Mouse (Mus musculus) testis, adult 2 months (tissue): ENCODE results near the gene Clec16a. TPM values are rescaled to one million over a fixed set of nuclear protein-coding genes. Genes with fewer than 3 reads are reported as not detected.

Source experiments
- H3K27ac ChIP-seq: fragments of 200-500 bp; 2 replicates; pipeline ENCODE4 v1.5.1; 2012; ENCODE audit warnings: low read depth, low read length; ENCODE audit not compliant: control insufficient read depth, insufficient read depth
- H3K27me3 ChIP-seq: fragments of 200-500 bp; 2 replicates; pipeline ENCODE4 v1.6.1; 2012; ENCODE audit warnings: mild to moderate bottlenecking, low read length, moderate library complexity; ENCODE audit not compliant: control insufficient read depth, insufficient read depth
- H3K36me3 ChIP-seq: fragments of 200-500 bp; 2 replicates; pipeline ENCODE4 v1.6.1; 2012; ENCODE audit warnings: mild to moderate bottlenecking, low read length; ENCODE audit not compliant: control insufficient read depth, insufficient read depth
- H3K4me1 ChIP-seq: fragments of 200-500 bp; 2 replicates; pipeline ENCODE4 v1.6.1; 2012; ENCODE audit warnings: low read length; ENCODE audit not compliant: control insufficient read depth, insufficient read depth
- H3K4me3 ChIP-seq: fragments of 200-500 bp; 2 replicates; pipeline ENCODE4 v1.5.1; 2012; ENCODE audit warnings: low read depth, mild to moderate bottlenecking, low read length, moderate library complexity, mixed read lengths; ENCODE audit not compliant: control insufficient read depth
- CTCF ChIP-seq: fragments of 200-500 bp; IDR thresholded peaks from 2 replicates; pipeline ENCODE4 v1.5.1; 2012; ENCODE audit warnings: low read depth, mild to moderate bottlenecking, inconsistent platforms, low read length, moderate library complexity; ENCODE audit not compliant: control insufficient read depth, insufficient read depth, insufficient replicate concordance
- POLR2A ChIP-seq: fragments of 200-500 bp; IDR thresholded peaks from 2 replicates; pipeline ENCODE4 v1.6.1; 2012; ENCODE audit warnings: low read depth, mild to moderate bottlenecking, inconsistent platforms, low read length, moderate library complexity; ENCODE audit not compliant: control insufficient read depth
- polyA plus RNA-seq: library from polyadenylated mRNA; depleted of rRNA; stranded (reverse); fragments of >200 nt; gene quantifications from 2 replicates; pipeline ENCODE4 v1.2.3, GENCODE M21; 2012

Clec16a gene
- polyA plus RNA-seq, 1 experiment: 30.8 TPM

DNA sequence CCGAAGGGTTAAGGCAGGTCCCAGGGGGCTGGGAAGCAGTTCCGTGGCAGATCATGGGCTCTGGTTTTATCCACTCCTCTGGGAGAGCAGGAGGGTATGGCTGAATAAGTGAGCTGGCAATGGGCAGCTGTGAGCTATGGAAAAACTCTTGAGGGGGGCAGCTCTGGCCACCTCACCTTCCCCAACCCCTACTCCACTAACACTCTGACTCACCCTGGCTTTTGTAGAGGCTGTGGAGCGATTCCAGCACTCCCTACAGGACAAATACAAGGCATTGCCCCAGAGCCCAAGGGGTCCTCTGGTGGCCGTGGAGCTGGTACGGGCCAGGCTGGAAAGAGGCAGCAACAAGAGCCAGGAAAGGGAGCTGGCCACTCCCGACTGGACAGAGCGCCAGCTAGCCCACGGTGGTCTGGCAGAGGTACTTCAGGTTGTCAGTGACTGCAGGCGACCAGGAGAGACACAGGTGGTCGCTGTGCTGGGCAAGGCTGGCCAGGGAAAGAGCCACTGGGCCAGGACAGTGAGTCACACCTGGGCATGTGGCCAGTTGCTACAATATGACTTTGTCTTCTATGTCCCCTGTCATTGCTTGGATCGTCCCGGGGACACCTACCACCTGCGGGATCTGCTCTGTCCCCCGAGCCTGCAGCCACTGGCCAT is 34.5 kb upstream of the Clec16a start:
- Histone ChIP-seq H3K4me3 (no peak overlapping the region), H3K27ac (no peak overlapping the region), H3K27me3 (no peaks in the 10 kb centered on the region), H3K36me3 (no peaks in the 10 kb centered on the region), H3K4me1 (no peaks in the 10 kb centered on the region)
- TF ChIP-seq CTCF (no peak), POLR2A (no peak)

DNA sequence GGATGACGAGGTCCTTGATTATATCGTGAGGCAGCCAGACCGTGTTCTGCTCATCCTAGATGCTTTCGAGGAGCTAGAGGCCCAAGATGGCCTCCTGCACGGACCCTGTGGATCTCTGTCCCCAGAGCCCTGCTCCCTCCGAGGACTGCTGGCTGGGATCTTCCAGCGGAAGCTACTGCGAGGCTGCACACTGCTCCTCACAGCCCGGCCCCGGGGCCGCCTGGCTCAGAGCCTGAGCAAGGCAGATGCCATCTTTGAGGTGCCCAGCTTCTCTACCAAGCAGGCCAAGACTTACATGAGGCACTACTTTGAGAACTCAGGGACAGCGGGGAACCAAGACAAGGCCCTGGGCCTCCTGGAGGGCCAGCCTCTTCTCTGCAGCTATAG is 34.0 kb upstream of the Clec16a start:
- TF ChIP-seq POLR2A: no peak
- no peak for TF ChIP-seq CTCF
- no peaks in the 10 kb centered on the region for H3K27me3 ChIP-seq
- no peaks in the 10 kb centered on the region for H3K4me1 ChIP-seq
- H3K4me3 ChIP-seq: no peak overlapping the region
- H3K36me3 ChIP-seq: no peaks in the 10 kb centered on the region
- no peak overlapping the region for H3K27ac ChIP-seq

DNA sequence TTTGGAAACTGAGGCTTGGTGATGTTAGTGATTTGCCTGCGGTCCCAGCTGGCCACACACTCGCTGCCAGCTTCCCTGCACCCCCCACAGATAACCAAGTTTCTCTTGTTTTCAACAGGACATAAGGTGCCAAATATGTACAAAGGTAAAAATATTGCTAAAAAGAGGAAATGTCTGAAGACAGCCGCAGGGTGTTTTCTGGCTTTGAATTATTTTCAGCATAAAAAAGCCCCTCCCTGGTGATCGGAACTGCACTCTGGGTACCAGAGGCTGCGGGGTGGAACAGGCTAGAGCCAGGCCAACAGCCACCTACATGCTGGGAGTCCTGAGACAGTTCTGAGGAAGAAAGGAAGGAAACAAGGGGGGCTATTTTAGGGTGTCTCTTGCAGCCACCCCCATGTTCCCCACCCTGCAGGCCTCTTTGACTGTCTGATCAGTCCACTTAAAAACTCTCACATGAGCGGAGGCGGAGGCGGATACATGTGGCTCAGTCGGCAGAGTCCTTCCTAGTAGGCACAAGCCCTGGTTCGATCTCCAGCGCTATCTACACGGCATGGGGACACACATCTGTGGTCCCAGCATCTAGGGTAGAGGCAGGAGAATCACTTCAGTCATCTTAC is 29.1 kb upstream of the Clec16a start:
- H3K27ac ChIP-seq: no peak overlapping the region

DNA sequence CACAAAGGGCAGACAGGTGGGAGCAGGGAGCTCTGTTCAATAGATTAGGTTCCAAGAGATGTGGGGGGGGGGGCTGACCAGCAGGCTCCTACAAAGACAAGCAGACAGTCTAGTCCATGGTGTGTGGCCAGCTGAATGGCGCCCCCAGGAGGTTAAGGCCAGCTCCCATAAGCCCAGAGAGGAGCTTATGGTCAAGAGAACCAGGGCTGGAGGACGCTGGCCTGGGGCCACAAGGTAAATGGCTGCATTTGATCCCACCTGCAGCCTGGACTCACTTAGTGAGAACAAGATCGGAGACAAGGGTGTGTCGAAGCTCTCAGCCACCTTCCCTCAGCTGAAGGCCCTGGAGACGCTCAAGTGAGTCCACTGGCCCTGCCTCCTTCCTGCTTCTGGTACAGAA is 27.1 kb upstream of the Clec16a start:
- Histone ChIP-seq H3K27ac (no peak overlapping the region), H3K27me3 (no peaks in the 10 kb centered on the region), H3K36me3 (no peaks in the 10 kb centered on the region), H3K4me1 (no peaks in the 10 kb centered on the region), H3K4me3 (no peak overlapping the region)
- TF ChIP-seq POLR2A: no peak
- no peak for TF ChIP-seq CTCF

More for the DNA sequence above, 29.1 kb upstream of the Clec16a start:
- no peak overlapping the region for H3K4me3 ChIP-seq
- H3K4me1 ChIP-seq: no peaks in the 10 kb centered on the region
- no peaks in the 10 kb centered on the region for H3K27me3 ChIP-seq
- TF ChIP-seq CTCF: no peak
- TF ChIP-seq POLR2A: no peak
- H3K36me3 ChIP-seq: no peaks in the 10 kb centered on the region

DNA sequence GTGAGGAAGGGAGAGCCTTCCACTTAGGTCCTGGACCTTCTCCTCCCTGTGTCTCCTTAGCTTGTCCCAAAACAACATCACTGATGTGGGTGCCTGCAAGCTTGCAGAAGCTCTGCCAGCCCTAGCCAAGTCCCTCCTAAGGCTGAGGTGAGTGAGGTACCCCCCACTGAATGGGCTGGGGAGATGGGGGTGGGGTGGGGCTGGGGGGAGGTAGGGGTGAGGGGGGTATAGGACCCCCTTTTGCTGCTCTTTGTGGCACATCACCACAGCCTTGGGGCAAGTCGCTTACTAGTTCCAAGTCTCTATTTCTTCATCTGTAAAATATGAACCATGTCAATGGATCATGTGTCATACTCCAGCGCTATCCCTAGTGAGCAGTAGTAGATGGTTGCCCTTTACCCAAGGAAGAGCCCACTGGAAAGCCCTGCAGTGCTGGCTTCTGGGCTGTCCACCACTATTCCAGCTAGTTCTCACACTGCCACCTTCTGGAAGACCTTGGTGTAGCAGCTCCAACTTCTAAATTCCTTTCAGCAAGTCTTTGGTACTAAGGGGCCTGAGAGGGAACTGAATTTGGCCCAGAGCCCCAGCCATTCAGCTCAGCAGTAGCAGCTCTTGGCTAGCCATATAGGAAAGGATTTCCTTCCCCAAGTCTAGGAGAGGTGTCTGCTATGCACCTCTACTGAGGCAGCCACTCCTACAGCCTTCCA is 24.1 kb upstream of the Clec16a start:
- Histone ChIP-seq H3K27ac (no peak overlapping the region), H3K4me1 (no peaks in the 10 kb centered on the region), H3K27me3 (no peaks in the 10 kb centered on the region), H3K36me3 (no peaks in the 10 kb centered on the region), H3K4me3 (no peak overlapping the region)
- TF ChIP-seq CTCF (peak; percentile 32; the same call in 1 of the 2 replicates), POLR2A (no peak)

DNA sequence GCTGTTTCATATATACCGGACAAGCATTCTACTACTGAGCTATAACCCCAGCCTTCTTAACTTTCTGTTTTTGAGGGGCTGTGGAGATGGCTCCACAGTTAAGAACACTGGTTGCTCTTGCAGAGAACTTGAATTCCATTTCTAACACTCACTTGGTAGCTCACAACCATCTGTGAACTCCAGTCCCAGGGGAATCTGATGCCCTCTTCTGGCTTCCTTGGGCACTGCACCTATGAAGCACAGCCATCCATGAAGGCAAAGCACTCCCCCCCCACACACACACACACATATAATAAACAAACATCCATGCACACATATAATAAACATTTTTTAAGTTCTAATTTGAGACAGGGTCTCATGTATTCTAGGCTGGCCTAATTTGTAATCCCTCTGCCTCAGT is 22.3 kb upstream of the Clec16a start:
- H3K27me3 ChIP-seq: no peaks in the 10 kb centered on the region
- H3K4me3 ChIP-seq: no peak overlapping the region
- no peaks in the 10 kb centered on the region for H3K4me1 ChIP-seq
- TF ChIP-seq POLR2A: no peak
- TF ChIP-seq CTCF: peak; percentile 57; the same call in 1 of the 2 replicates
- no peak overlapping the region for H3K27ac ChIP-seq
- no peaks in the 10 kb centered on the region for H3K36me3 ChIP-seq

DNA sequence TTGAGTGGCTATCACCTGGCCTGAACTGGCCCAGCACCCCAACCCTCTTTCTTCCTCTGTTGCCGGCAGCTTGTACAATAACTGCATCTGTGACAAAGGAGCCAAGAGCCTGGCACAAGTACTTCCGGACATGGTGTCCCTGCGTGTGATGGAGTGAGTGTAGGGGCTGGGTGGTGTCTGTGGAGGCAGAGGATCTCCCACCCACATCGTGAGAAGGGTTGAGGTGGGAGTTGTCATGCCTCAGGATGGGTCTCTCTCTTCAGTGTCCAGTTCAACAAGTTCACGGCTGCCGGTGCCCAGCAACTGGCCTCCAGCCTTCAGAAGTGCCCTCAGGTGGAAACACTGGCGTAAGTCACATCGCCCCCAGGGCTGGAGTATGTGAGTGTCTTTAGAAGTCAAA is 21.5 kb upstream of the Clec16a start:
- TF ChIP-seq POLR2A (no peak), CTCF (no peak)
- Histone ChIP-seq H3K36me3 (no peaks in the 10 kb centered on the region), H3K4me1 (no peaks in the 10 kb centered on the region), H3K27me3 (no peaks in the 10 kb centered on the region), H3K27ac (no peak overlapping the region), H3K4me3 (no peak overlapping the region)

DNA sequence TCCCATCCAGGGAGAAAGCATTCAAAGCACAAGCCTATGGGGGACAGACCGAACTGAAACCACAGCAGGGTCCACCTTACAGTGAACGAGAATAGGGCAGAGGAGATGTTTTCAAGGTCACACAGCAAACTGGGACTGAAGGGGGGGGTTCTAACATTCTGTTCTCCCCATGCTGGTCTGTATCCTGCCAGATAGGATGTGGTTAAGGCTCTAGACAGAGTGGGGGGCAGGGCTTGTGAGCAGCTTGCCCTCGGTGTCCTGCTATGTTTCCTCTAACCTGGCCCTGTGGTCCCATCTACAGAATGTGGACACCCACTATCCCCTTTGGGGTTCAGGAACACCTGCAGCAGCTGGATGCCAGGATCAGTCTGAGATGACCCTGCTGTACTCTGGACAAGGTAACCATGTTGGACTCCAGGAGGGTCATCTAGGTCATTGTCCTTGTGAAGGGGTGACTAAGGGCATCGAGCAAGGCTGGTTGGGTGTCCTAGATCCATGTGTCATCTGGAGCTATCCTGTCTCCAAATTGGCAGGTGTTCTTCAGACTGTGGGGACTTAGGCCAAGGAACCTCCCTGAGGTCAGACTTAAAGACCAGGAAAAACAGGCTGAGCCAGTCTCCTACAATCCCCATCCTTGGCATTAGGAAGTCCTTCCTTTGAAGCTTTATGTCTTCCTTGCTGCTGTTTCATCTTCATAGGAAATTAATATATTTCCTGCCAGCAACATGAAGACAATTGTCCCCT is 20.1 kb upstream of the Clec16a start:
- TF ChIP-seq POLR2A: no peak
- no peak for TF ChIP-seq CTCF

More for the DNA sequence above, 20.1 kb upstream of the Clec16a start:
- no peak overlapping the region for H3K4me3 ChIP-seq
- no peak overlapping the region for H3K27ac ChIP-seq
- H3K36me3 ChIP-seq: no peaks in the 10 kb centered on the region
- H3K27me3 ChIP-seq: no peaks in the 10 kb centered on the region
- H3K4me1 ChIP-seq: no peaks in the 10 kb centered on the region
